Mouse (Mus musculus): ENCODE measurements at regions not wholly inside any gene's neighbourhood (a gene's known extent, or its start where the extent isn't known, plus 50 kb on each side); places are given as distances from the start of the nearest gene placed in this dataset.

- no peak for TF ChIP-seq E2F4 (IDR thresholded peaks at IDR 0.05; ENCODE audit: insufficient replicate concordance, low read depth, low read length)
- no peak for TF ChIP-seq POLR2A (IDR thresholded peaks at IDR 0.05; ENCODE audit: low read depth, low read length)
- TF ChIP-seq CHD2 (IDR thresholded peaks at IDR 0.05; ENCODE audit: low read length): no peak
- TF ChIP-seq CTCF (conservative IDR thresholded peaks at IDR 0.05 in 1 of 2, IDR thresholded peaks at IDR 0.05 in 1 of 2; ENCODE audit: low read depth in 2 of 2, low read length in 2 of 2): no peak
- no peak for TF ChIP-seq HCFC1 (IDR thresholded peaks at IDR 0.05; ENCODE audit: low read depth, low read length)
Observed at GRCm38 (mm10) chr11:114254344-114254743, 187.5 kb upstream of the Sdk2 start.

Measured in CH12.LX (cell line).